ENCODE assay signal across 29 mouse cellular contexts in the genomic region with DNA sequence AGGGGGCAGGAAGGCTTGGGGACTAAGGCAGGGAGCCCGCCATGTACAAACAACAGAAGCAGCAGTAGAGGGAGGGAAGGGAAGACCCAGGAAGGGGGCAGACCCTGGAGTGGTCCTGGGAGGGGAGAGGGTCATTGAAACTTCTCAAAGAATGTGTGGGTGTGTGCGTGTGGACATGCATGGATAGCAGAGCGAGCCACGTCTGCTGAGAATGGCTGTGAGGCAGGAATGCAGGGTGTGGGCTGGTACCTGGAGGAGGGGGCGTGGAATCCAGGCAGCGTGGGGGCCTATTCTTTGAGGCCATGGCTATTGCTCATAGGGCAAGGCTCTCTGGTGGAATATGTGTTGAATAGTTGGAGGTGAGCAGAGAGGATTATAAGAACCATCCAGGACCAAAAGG. TPM values are rescaled to one million over a fixed set of nuclear protein-coding genes. Genes with fewer than 3 reads are reported as not detected.
DNase-seq lines count a peak whose midpoint lies in the region; ATAC-seq lines count a peak whose summit lies in the region.
"Had no signal": no experiment of that assay in that cellular context is flagged by ENCODE, and none has a peak within 500 bp of the region (broad histone marks: within the 10 kb centered on the region; RNA-seq: fewer than 3 reads in every experiment).

No protein-coding gene starts in this region.

- ATAC-seq in intestine, embryonic 15.5 days, result no peak
- no peak for ATAC-seq in intestine, embryonic 16.5 days
- ATAC-seq in midbrain, embryonic 11.5 days (ENCODE audit: low FRiP score), result no peak
- ATAC-seq: forebrain, embryonic 14.5 days; hindbrain, postnatal 0 days had no signal

- H3K4me3 ChIP-seq in intestine, embryonic 15.5 days (replicated peaks), result no peak overlapping the region
- H3K4me3 ChIP-seq in intestine, embryonic 16.5 days (ENCODE audit: low read length), result no peak overlapping the region
- no peak overlapping the region for H3K4me3 ChIP-seq in midbrain, embryonic 10.5 days
- H3K4me3 ChIP-seq in midbrain, embryonic 11.5 days (ENCODE audit: low read depth, low read length), result no peak overlapping the region
- H3K4me3 ChIP-seq: embryonic facial prominence, embryonic 15.5 days; gastrocnemius, adult 2 months; limb, embryonic 10.5 days; liver, embryonic 15.5 days; stomach, embryonic 15.5 days had no signal

- no peaks in the 10 kb centered on the region for H3K9me3 ChIP-seq in intestine, embryonic 15.5 days
- no peaks in the 10 kb centered on the region for H3K9me3 ChIP-seq in intestine, embryonic 16.5 days (ENCODE audit: control insufficient read depth, low read length)
- H3K9me3 ChIP-seq in midbrain, embryonic 10.5 days (replicated peaks), result no peaks in the 10 kb centered on the region
- H3K9me3 ChIP-seq in midbrain, embryonic 11.5 days (ENCODE audit: control insufficient read depth, low read length), result no peaks in the 10 kb centered on the region
- H3K9me3 ChIP-seq: embryonic facial prominence, embryonic 15.5 days; limb, embryonic 10.5 days; liver, embryonic 15.5 days; stomach, embryonic 15.5 days had no signal

- peak; percentile 32 for DNase-seq in kidney, postnatal 10 days
- DNase-seq in kidney, postnatal 36 days, result no peak
- no peak for DNase-seq in midbrain, embryonic 10.5 days (ENCODE audit: low spot score)
- no peak for DNase-seq in midbrain, embryonic 11.5 days (ENCODE audit: low spot score, missing footprints)
- peak; percentile 83 for DNase-seq in ZHBTc4 (ENCODE audit: low read depth, low spot score)
- no peak for DNase-seq in adrenal gland, postnatal 36 days
- DNase-seq: adrenal gland, postnatal 25 days; cerebellum, adult 9-10 months; gastrocnemius, adult 2 months; liver; thymus, adult 18-20 months; thymus, postnatal 4 days had no signal

- H3K36me3 ChIP-seq in intestine, embryonic 15.5 days, result peaks cover 14% of the 10 kb centered on the region; the same call in 1 of the 2 replicates
- peaks cover 11% of the 10 kb centered on the region for H3K36me3 ChIP-seq in intestine, embryonic 16.5 days (ENCODE audit: control insufficient read depth, insufficient read depth, low read length)
- H3K36me3 ChIP-seq in midbrain, embryonic 10.5 days, result peaks cover 21% of the 10 kb centered on the region
- 0 out of 2 replicates have a peak, but pooled peaks cover 2% of the 10 kb centered on the region for H3K36me3 ChIP-seq in midbrain, embryonic 11.5 days (ENCODE audit: control insufficient read depth, insufficient read depth, low read length)
- H3K36me3 ChIP-seq: stomach, embryonic 15.5 days had no signal

- H3K27me3 ChIP-seq in intestine, embryonic 15.5 days (replicated peaks), result no peaks in the 10 kb centered on the region
- no peaks in the 10 kb centered on the region for H3K27me3 ChIP-seq in intestine, embryonic 16.5 days (replicated peaks; ENCODE audit: control insufficient read depth, insufficient read depth, low read length)
- H3K27me3 ChIP-seq in midbrain, embryonic 10.5 days (ENCODE audit: low read depth, poor library complexity, severe bottlenecking), result no peaks in the 10 kb centered on the region
- no peaks in the 10 kb centered on the region for H3K27me3 ChIP-seq in midbrain, embryonic 11.5 days (ENCODE audit: control insufficient read depth, insufficient read depth, low read length)
- H3K27me3 ChIP-seq: embryonic facial prominence, embryonic 15.5 days; liver, embryonic 15.5 days; stomach, embryonic 15.5 days had no signal

- no peak overlapping the region for H3K9ac ChIP-seq in intestine, embryonic 15.5 days
- no peak overlapping the region for H3K9ac ChIP-seq in intestine, embryonic 16.5 days (ENCODE audit: low read depth, low read length)
- no peak overlapping the region for H3K9ac ChIP-seq in midbrain, embryonic 11.5 days (ENCODE audit: low read length)
- H3K9ac ChIP-seq: embryonic facial prominence, embryonic 15.5 days; liver, embryonic 15.5 days; stomach, embryonic 15.5 days had no signal

- 0 out of 2 replicates have a peak overlapping the region, but pooled peaks have one; percentile 19 for H3K27ac ChIP-seq in intestine, embryonic 15.5 days
- no peak overlapping the region for H3K27ac ChIP-seq in intestine, embryonic 16.5 days (ENCODE audit: low read length)
- H3K27ac ChIP-seq in midbrain, embryonic 10.5 days (replicated peaks), result peak overlapping the region; percentile 28; the same call in 1 of the 2 replicates
- no peak overlapping the region for H3K27ac ChIP-seq in midbrain, embryonic 11.5 days (ENCODE audit: low read depth, low read length)
- H3K27ac ChIP-seq: embryonic facial prominence, embryonic 15.5 days; gastrocnemius, adult 2 months; hindbrain, postnatal 0 days; limb, embryonic 10.5 days; liver, embryonic 15.5 days; macrophage; stomach, embryonic 15.5 days had no signal

- no peak overlapping the region for H3K4me2 ChIP-seq in intestine, embryonic 15.5 days (replicated peaks)
- no peak overlapping the region for H3K4me2 ChIP-seq in intestine, embryonic 16.5 days (ENCODE audit: low read depth, low read length)
- no peak overlapping the region for H3K4me2 ChIP-seq in midbrain, embryonic 11.5 days
- H3K4me2 ChIP-seq: embryonic facial prominence, embryonic 15.5 days; liver, embryonic 15.5 days; stomach, embryonic 15.5 days had no signal

- 46% methylated on average over 6 of the region's 6 CpGs for WGBS in intestine, embryonic 15.5 days
- 54% methylated on average over 6 of the region's 6 CpGs for WGBS in intestine, embryonic 16.5 days
- WGBS in midbrain, embryonic 10.5 days, result 79% methylated on average over 6 of the region's 6 CpGs
- 74% methylated on average over 6 of the region's 6 CpGs for WGBS in midbrain, embryonic 11.5 days

- H3K4me1 ChIP-seq in intestine, embryonic 15.5 days (replicated peaks), result no peaks in the 10 kb centered on the region
- peaks cover 5% of the 10 kb centered on the region; the same call in 1 of the 2 replicates for H3K4me1 ChIP-seq in intestine, embryonic 16.5 days (ENCODE audit: control insufficient read depth, insufficient read depth, low read length)
- no peaks in the 10 kb centered on the region; the same call in 1 of the 2 replicates for H3K4me1 ChIP-seq in midbrain, embryonic 10.5 days
- H3K4me1 ChIP-seq in midbrain, embryonic 11.5 days (ENCODE audit: control insufficient read depth, insufficient read depth, low read length), result no peaks in the 10 kb centered on the region
- H3K4me1 ChIP-seq: embryonic facial prominence, embryonic 15.5 days; liver, embryonic 15.5 days; stomach, embryonic 15.5 days had no signal

RNA-seq across cellular contexts. Expression of a gene that starts 7.9 kb away (rescaled TPM):
- polyA plus RNA-seq in intestine, embryonic 15.5 days (2015; fragmentation: Nextera tagmentation; extraction: Ambion mirVana), result 22.0 and 22.7 TPM in 2 replicates
- 21.1 and 22.5 TPM in 2 replicates for polyA plus RNA-seq in intestine, embryonic 16.5 days (2015; fragmentation: Nextera tagmentation; extraction: Ambion mirVana)
- polyA plus RNA-seq in midbrain, embryonic 10.5 days (2016; fragmentation: Nextera tagmentation; extraction: Ambion mirVana), result 25.2 and 25.3 TPM in 2 replicates
- 26.2 and 26.9 TPM in 2 replicates for polyA plus RNA-seq in midbrain, embryonic 11.5 days (2014; fragmentation: Nextera tagmentation; extraction: Ambion mirVana)
- 1 to 10 TPM; 6.7 to 8.4 TPM for total RNA-seq in adrenal gland, postnatal 36 days (2021)

RNA-seq across cellular contexts. Expression of a gene that starts 8.1 kb away (rescaled TPM):
- 43.2 and 45.8 TPM in 2 replicates for polyA plus RNA-seq in intestine, embryonic 15.5 days (2015; fragmentation: Nextera tagmentation; extraction: Ambion mirVana)
- 41.4 and 45.0 TPM in 2 replicates for polyA plus RNA-seq in intestine, embryonic 16.5 days (2015; fragmentation: Nextera tagmentation; extraction: Ambion mirVana)
- polyA plus RNA-seq in midbrain, embryonic 10.5 days (2016; fragmentation: Nextera tagmentation; extraction: Ambion mirVana), result 65.8 and 67.0 TPM in 2 replicates
- 42.9 and 46.6 TPM in 2 replicates for polyA plus RNA-seq in midbrain, embryonic 11.5 days (2014; fragmentation: Nextera tagmentation; extraction: Ambion mirVana)
- total RNA-seq in adrenal gland, postnatal 36 days (2021), result 10 to 100 TPM; 17.0 to 17.7 TPM

RNA-seq across cellular contexts. Expression of a gene that starts 54.7 kb away (rescaled TPM):
- polyA plus RNA-seq in intestine, embryonic 15.5 days (2015; fragmentation: Nextera tagmentation; extraction: Ambion mirVana), result 73.2 and 74.7 TPM in 2 replicates
- polyA plus RNA-seq in intestine, embryonic 16.5 days (2015; fragmentation: Nextera tagmentation; extraction: Ambion mirVana), result 95.3 and 105 TPM in 2 replicates
- polyA plus RNA-seq in midbrain, embryonic 10.5 days (2016; fragmentation: Nextera tagmentation; extraction: Ambion mirVana), result 3.2 and 3.7 TPM in 2 replicates
- 1.9 and 2.2 TPM in 2 replicates for polyA plus RNA-seq in midbrain, embryonic 11.5 days (2014; fragmentation: Nextera tagmentation; extraction: Ambion mirVana)
- total RNA-seq in adrenal gland, postnatal 36 days (2021), result 1 to 10 TPM; 1.7 to 2.9 TPM
- polyA plus RNA-seq: macrophage had no signal

RNA-seq across cellular contexts. Expression of a gene that starts 59.9 kb away (rescaled TPM):
- polyA plus RNA-seq in intestine, embryonic 15.5 days (2015; fragmentation: Nextera tagmentation; extraction: Ambion mirVana), result 65.1 and 69.8 TPM in 2 replicates
- polyA plus RNA-seq in intestine, embryonic 16.5 days (2015; fragmentation: Nextera tagmentation; extraction: Ambion mirVana), result 126 and 165 TPM in 2 replicates
- 0.17 and 0.25 TPM in 2 replicates for polyA plus RNA-seq in midbrain, embryonic 10.5 days (2016; fragmentation: Nextera tagmentation; extraction: Ambion mirVana)
- not detected in 2 replicates for polyA plus RNA-seq in midbrain, embryonic 11.5 days (2014; fragmentation: Nextera tagmentation; extraction: Ambion mirVana)
- total RNA-seq in adrenal gland, postnatal 36 days (2021), result not detected
- total RNA-seq: adrenal gland, postnatal 25 days; common myeloid progenitor, adult 5-6 weeks; gastrocnemius, adult 2 months; gastrocnemius, postnatal 4 days; heart, adult 8-10 months; hindbrain, postnatal 0 days; layer of hippocampus, adult 18-20 months; layer of hippocampus, postnatal 25 days; midbrain, postnatal 0 days had no signal
- polyA plus RNA-seq: forebrain, embryonic 14.5 days; hindbrain, embryonic 11.5 days; hindbrain, postnatal 0 days; macrophage; midbrain, postnatal 0 days; neural tube, embryonic 14.5 days had no signal

Comparison
In these comparisons a context has a peak if more than half of its experiments do, and no peak if none do; other contexts are left out.
1. H3K27ac ChIP-seq: peak in intestine, embryonic 15.5 days (single experiment) and midbrain, embryonic 10.5 days (single experiment); none in intestine, embryonic 16.5 days (single experiment) and midbrain, embryonic 11.5 days (single experiment).
2. DNase-seq: peak in kidney, postnatal 10 days (single experiment) and ZHBTc4 (single experiment); none in kidney, postnatal 36 days (0 of 2), midbrain, embryonic 10.5 days (single experiment), midbrain, embryonic 11.5 days (single experiment) and adrenal gland, postnatal 36 days (0 of 2).
3. RNA of a gene that starts 54.7 kb away (polyA plus RNA-seq): 95.3 to 105 TPM in intestine, embryonic 16.5 days and 73.2 to 74.7 TPM in intestine, embryonic 15.5 days; 3.2 to 3.7 TPM in midbrain, embryonic 10.5 days and 1.9 to 2.2 TPM in midbrain, embryonic 11.5 days; every median in the first group is over 10 times any median in the second.